Mouse (Mus musculus): Measurements from ENCODE around the gene Atm.

Atm gene

DNA sequence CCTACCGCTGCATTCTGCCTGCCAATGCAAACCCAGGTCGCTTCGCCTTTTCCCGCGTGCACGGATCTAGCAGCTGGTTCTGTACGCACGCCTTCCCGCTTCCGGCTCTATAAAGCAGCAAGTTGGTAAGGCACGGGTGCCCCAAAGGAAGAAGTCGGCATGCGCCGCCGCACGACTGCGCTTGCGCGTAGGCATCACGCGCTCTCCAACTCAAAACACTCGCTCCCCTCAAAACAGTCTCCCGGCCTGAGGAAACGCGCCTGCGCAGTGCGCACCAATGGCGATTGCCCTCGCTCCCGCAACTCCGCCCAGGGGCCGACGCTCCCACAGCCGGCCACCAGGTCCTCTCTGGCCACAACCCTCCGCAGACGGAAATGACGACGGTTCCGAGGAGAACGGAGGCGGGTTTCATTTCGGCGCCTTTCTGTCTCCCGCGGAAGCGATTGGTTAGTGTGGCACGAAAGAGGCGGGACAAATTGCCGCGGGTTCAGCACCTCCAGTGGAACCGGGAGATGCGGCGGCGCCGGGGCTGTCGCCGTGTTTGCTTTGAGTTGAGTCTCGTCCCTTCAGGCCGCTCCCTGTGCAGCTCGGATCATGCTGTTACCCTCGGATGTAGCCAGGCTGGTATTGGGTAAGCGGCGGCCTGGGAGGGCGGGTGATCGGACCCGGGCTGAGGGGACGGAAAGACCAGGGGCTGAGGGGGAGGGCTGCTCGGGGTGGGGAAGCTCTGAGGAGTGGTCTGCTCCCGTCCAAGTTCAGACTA is at the start of gene Atm, which contains the start of gene Npat:
TSS of gene Atm (minus strand) at position 183 of the 763 bp plus-strand sequence.
TSS of gene Npat (plus strand) at position 490 of the 763 bp plus-strand sequence.
- DNase-seq (ENCODE audit: extremely low spot score, low spot score) = peak; percentile 99

DNA sequence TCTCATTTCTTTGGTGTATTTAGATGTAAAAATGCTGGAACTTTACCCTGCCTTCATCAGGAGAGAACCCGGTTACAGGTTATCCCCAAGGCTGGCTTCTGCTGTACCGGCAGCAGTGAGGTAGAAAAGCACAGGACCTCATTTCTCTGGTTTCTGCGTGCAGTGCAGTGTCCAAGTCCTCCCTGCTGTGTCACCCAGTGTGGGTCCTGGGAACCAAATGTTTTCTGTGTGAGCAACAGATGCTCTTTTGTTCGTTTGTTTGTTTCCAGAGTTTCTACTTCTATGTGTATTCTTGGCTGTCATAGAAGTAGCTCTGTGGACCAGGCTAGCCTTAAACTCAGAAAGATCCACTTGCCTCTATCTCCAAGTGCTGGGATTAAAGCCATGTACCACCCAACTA is 45.3 kb upstream of the Atm start:
- DNase-seq (ENCODE audit: extremely low spot score, low spot score) = no peak

DNA sequence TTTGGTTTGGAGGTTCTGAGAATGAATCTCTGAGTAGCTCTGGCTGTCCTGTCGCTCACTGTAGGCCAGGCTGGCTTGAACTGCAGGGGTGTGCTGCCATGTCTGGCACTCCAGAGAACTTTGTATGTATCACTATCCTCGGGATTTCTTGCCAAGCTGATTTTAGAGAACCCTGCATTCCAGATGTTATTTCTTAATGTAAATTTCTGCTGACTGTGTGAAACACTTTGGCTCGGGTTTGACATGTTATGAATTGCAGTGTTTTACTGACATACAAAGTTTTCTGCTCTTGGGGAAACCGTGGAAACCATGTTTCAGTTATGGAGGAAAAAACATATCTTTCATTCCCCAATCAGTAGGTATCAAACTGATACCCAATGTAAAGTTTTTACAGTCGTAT is 39.2 kb upstream of the Atm start:
- DNase-seq (ENCODE audit: extremely low spot score, low spot score) = no peak

DNA sequence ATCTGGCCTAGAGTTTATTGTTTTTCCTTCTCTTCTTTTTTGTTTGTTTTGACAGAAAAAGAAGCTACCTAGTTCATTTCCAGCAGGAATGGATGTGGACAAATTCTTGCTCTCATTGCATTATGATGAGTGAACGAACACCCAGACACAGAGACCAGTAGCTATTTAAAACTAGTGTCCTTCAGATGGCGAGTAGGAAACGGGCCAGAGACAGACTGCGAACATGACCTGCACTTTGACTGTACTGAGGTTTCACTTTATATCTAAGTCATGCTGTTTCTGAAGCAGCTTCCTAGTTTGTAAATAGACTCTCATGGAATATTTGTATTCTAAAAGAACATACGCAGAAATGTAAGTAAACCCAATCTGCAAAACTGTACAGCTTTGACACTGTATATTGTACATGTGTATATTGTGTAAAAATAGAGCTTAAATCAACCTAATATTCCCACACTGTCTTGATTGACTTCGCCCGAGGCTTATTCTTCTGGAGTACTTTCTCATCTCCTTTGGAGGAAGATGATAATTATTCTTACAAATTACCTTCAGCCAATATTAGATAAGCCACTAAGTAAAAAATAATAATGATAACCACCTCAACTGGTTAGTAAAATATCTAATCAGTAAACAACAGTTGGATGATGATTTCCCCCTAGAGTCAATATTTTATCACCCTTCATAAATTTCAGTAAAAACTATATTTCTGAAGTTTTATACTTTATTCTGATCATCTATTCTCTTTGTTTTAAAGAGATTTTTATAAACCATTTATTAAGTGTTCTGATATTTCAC is 36.2 kb upstream of the Atm start:
- DNase-seq (ENCODE audit: extremely low spot score, low spot score) = no peak

DNA sequence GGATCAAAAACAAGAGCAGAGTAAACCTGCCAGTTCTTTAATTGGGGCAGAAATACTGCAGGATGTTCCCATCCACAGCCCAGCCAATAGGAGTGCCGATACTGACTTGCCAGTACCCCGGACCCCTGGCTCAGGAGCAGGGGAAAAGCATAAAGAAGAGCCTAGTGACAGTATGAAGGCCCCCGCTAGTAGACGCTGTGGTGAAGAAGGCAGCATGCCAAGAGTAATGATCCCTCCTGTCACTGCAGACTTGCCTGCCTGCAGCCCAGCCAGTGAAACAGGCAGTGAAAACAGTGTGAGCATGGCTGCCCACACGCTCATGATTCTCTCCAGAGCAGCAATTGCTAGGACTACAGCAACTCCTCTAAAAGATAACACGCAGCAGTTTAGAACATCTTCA is 34.1 kb upstream of the Atm start:
- no peak for DNase-seq (ENCODE audit: extremely low spot score, low spot score)

GRCm38 (mm10) chr9:53537336-53537965 is 911 bp upstream of the Atm start:
- DNase-seq (ENCODE audit: extremely low spot score, low spot score) = no peak

- DNase-seq (ENCODE audit: extremely low spot score, low spot score) = peak; percentile 26
These were observed 872 bp downstream of the Atm start for GRCm38 (mm10) chr9:53535416-53536320.

DNA sequence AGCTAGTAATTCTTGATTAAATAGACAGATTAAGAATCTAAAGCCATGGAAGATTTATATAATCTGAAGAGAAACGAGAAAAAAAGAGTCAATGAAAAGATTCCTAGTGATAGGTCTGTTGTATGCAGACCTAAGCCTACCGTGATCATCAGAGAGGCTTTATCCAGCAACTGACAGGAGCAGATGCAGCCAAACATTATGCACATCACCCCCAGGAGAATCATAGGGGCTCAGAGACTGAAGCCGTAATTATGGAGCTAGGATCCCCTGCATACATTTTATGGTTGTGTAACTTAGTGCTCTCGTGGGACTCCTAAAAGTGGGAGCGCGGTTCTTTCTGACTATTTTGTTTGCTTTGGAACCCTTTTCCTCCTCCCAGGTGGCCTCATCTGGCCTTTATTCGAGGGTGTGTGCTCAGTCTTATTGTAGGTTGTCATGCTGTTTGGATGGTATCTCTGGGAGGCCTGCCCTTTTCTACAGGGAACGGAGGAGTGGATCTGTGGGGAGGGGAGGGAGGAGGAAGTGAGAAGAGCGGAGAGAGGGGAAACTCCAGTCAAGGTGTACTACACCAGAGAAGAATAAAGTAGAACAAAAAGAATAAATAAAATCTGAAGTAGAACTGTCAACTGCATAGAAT is 19.0 kb downstream of the Atm start:
- DNase-seq (ENCODE audit: extremely low spot score, low spot score) = no peak

DNA sequence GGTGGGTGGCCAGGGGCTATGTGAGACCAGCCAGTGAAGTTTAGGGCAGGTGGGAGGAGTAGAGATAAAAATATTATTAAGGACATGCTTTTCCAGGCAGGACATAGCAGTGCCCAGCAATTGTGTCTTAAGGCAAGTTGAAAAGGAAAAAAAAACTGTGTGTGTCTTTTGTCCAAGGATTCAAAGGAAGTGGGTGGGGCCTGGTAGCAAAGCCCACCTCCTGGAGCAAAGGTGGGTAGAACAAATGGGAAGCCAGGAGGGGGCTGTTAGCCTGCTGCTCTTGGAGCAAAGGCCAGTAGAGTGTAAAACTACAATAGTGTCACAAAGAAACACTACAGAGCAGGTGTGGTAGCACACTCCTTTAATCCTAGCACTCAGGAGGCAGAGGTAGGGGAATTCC is 22.4 kb downstream of the Atm start:
- no peak for DNase-seq (ENCODE audit: extremely low spot score, low spot score)

- no peak for DNase-seq (ENCODE audit: extremely low spot score, low spot score)
These were observed 28.5 kb downstream of the Atm start for GRCm38 (mm10) chr9:53508053-53508452.

GRCm38 (mm10) chr9:53485886-53486285 is 50.7 kb downstream of the Atm start:
- no peak for DNase-seq (ENCODE audit: extremely low spot score, low spot score)

GRCm38 (mm10) chr9:53472806-53473518 is 63.6 kb downstream of the Atm start:
- DNase-seq (ENCODE audit: extremely low spot score, low spot score) = no peak

DNA sequence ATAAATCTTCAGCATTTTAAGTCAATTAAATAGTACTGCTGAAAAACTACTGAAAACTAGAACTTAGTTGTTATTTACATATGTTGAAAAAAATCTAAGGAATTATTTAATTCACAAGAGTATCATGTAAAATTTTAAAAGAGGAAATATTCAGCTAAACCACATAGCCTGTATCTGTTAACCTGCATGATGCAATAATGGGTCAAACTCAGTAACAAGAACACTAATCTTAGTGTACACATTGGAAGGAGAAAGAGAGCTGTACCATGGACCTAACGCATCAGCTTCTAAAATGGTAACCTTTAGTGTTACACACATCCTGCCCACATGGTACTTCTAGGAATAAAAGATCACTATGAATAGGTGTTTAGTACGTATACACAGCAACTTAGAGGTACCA is 84.5 kb downstream of the Atm start:
- DNase-seq (ENCODE audit: extremely low spot score, low spot score) = no peak

GRCm38 (mm10) chr9:53450609-53451008 is 85.9 kb downstream of the Atm start:
- no peak for DNase-seq (ENCODE audit: extremely low spot score, low spot score)

- DNase-seq (ENCODE audit: extremely low spot score, low spot score) = no peak
These were observed 100.5 kb downstream of the Atm start for GRCm38 (mm10) chr9:53435830-53436570.

- DNase-seq (ENCODE audit: extremely low spot score, low spot score) = no peak
These were observed 108.9 kb downstream of the Atm start for GRCm38 (mm10) chr9:53427638-53428037.

DNA sequence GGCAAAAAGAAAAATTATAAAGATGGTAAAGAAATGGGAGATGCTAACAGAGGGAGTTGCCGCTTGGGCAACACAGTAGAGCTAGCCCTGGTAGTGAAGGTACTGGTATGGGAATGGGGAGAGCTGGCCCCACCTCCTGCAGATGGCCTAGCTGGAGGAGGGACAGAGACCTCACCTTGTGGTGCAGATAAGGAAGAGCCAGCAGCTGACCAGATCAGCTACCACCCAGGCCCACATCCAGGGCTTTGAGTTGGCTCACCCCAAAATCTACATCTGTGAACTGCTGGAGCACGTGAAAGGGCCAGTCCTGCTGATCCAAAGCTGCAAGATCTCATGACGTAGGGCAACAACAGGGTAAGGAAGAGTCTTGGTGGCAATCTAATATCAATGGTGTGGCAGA is 109.8 kb downstream of the Atm start:
- no peak for DNase-seq (ENCODE audit: extremely low spot score, low spot score)

DNA sequence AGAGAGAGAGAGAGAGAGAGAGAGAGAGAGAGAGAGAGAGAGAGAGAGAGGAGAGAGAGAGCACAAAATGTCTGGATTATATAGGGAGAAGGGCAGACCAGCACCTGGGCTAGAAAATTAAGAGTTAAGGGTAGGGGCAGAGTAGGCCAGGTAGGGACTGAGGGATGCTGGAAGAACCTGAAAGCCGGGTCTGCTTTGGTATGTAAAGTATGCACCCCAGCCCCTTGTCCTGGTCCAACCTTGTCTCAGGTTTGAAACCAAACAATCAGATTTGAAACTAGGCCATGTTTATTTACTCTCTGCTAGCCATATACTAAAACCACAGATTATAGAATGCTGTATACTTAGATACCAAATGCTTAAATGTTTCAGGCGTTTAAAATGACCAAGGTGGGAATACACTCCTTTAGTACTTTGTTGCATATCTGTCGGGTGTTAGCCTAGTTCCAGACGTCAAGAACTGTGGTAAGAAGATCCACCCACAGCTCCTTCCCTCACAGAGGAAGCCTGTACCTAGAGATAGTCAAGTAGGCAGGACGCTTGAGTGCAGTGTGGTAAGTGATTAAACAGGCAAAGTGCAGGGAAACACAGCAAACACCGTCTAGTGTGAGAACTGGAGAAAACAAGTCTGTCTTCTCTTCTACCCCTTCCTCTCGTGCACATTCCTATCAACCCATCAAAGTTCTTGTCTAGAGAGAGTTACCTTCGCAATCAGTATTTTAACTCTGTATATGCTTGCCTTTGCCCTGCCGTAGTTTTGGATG is 114.2 kb downstream of the Atm start:
- DNase-seq (ENCODE audit: extremely low spot score, low spot score) = no peak

DNA sequence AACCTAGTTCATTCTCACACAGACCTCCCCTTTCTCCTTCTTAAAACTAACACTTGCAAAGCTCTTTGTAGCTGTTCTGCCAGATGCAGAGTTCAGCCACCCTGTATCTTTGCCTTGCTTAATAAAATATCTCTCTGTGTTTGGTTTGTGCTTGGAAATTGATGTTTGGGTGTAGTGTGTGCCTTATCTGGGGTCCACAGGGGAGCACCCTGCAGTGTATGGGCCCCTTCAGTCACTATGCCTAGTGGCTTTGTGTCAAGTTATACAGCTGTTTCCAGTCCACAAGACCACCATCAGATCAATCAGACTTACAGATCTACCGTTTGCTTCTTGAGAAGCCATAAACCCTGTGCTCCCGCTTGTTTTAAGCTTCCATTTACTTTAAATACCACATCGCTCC is 127.1 kb downstream of the Atm start:
- no peak for DNase-seq (ENCODE audit: extremely low spot score, low spot score)
